Mouse (Mus musculus): ENCODE data around the gene Sec24d.
A peak's percentile ranks its signal among the peaks of the same experiment; 100 is the strongest.

Gene Sec24d

DNA sequence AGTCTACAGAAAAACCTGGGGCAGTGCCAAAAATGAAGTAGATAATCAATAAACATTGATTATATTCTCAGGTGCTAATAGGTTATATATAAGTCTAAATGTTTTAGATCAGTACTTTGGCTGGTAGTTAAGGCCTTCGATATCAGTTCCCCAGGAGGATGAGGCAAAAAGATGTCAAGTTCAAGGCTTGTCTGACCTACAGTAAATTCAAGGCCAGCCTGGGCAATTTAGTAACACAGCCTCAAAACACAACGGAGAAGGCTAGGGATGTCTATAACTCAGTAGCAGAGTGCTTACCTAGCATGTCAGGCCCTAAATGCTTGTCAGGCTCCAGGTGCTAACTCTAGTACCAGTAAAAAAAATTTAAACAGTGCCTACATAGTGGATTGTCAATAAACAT, 34.3 kb downstream of the Sec24d start:
- DNase-seq, result no peak

DNA sequence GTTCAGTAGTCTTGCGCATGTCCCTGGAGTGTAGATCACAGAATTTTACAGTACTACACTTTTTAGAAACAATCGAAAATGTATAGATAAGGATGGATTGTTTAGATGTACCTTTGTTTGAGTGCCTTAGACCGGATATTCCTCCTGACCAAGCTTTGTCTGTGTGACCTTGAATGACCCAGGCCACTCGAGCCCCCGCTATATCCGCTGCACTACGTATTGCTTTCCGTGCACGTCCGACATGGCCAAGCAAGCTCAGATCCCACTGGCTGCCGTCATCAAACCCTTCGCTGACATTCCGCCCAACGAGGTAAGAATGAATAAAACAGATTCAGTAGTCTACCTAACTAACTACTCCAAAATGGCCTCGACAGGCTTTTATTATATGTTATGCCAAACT, 38.4 kb downstream of the Sec24d start:
- DNase-seq, result no peak

DNA sequence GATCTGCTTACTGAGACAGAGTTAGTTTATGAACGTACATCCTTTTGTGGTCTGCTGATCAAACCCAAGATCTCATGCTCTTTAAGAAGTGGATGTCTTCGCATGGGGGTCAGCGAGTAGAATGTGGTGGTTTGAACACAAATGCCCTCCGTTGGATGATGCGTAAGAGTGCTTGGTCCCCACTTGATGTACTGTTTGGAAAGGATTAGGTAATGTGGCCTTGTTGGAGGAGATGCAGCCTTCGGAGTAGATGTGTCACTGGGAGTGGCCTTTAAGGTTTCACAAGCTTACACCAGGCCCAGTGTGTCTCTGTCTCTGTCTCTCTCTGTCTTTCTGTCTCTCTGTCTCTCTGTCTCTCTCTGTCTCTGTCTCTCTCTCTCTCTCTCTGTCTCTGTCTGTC, 40.2 kb downstream of the Sec24d start:
- no peak for DNase-seq

DNA sequence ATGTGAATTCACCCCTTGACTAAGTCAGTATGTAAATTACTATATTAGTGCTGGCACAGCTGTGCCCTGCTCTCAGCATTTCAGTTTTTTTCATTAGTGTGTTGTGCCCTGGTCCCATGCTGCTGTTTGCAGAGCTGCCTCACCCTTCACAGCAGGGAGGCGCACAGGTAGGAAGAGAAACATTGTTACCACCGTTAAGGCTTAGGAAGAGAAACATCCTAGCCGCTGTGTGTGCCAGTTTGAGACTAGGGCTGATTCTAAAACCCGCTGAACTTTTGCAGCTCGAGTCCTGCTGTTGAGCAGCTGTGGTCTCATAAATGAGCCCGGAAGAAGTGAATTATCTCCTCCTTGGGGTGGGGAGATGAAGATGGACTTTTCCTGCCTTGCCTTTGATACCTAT, 41.9 kb downstream of the Sec24d start:
- no peak for DNase-seq

DNA sequence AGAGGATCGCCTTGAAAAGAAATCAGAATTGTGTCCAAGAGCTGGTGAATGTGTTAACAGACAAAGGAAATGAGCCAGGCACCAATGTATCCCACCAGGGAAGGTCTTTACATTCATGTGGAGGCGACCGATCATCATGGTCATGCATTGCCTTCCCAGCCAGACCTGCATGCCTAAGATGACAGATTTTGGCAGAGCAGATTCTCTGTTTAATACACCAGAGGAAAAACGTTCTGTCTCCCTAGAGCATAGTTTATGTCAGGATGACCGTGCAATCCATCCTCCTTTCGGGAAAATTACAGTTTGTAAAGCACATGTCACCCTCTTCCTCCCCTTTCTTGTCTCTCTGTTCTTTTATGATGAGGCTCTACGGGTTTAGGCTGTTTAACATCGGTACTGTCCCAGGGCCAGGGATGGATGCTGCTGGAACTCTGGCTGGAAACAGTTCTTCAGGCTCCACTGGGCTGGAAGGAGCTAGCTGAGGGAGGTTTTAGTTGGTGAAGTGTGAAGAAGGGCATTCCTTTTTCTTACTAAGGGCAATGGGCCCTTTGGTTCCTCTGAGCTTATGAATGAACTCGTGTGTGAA, 45.3 kb downstream of the Sec24d start:
- DNase-seq, result no peak

DNA sequence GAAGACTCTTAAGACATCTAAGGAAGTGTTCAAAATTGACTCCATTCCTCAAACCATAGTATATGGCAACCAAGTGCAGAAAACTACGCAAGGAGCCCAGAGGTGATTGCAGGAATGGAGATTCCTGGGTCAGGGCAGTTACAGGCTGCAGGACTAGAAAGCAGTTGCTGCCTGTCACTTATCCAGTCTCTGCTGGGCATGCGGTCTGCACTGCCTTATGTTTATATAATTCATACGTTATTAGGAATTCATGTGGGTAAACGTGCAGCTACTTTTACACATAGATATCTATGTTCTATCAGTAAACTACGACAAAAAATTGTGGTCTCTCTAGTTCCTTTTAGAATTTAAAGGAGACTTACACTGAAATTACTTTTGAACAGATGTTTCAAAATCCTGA, 46.2 kb downstream of the Sec24d start:
- no peak for DNase-seq

DNA sequence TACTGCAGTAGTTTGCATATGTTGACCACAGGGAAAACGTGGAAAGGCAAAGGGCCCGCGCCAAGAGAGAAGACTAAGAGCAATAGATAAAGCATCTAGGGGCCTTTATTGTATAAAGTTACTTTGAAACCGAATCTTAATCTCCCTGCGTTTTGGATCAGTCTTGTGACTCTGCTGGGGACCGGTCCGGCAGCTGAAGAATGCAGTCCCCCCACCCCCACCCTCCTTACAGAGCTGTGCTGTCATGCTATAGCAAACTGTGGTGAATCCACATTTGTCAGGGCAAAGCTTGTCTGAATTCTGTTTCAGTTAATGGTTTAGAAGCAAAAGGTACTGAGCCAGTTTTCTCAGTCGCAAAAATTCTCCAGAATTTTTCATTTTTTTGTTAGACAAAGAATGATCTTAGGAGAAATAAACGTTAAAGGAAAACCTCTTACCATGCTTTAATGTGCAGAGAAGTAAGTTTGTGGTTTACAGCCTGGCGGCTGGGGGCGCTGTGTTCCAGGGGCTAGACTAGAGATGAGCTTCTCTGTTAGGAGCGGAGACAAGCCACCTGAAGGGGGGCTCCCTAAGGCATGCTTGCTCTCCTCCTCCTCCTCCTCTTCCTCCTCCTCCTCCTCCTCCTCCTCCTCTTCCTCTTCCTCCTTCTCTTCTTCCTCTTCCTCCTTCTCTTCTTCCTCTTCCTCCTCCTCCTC, 46.8 kb downstream of the Sec24d start:
- DNase-seq, result no peak

DNA sequence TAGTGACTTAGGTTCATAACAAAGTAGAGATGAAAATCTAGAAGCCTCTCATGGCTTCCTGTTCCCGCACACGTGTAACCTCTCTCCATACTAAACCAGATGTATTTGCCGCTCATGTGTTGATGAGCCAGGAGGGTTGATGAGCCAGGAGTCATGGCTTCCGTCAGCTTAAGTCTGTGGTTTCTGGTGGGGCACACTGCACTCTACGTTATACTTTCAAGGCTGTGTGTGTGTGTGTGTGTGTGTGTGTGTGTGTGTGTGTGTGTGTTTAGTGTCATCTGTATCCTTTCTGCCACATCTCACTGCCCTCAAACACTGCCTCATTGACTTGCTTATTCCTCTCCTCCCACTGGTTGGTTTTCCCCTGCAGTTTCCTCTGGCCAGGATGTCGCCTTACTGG, 48.8 kb downstream of the Sec24d start:
- DNase-seq, result no peak

DNA sequence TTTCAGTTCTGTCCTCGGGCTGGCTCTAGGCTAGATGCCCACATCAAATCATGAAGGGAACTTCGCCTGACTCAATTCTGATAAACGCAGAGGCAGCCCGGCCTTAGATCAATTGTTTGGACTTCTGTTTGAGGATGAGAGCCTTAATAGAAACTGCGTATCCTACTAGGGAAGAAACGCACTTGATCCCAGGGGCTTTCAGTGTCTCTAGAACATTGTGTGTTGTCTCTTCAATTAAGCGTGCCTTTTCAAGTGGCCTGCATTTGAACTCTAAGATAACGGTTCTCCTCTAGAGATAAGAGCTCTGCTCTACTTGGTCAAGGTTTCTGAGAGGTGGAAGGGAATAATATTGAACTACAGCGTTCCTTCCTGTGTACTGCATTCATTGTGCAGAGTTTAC, 49.8 kb downstream of the Sec24d start:
- DNase-seq, result no peak

DNA sequence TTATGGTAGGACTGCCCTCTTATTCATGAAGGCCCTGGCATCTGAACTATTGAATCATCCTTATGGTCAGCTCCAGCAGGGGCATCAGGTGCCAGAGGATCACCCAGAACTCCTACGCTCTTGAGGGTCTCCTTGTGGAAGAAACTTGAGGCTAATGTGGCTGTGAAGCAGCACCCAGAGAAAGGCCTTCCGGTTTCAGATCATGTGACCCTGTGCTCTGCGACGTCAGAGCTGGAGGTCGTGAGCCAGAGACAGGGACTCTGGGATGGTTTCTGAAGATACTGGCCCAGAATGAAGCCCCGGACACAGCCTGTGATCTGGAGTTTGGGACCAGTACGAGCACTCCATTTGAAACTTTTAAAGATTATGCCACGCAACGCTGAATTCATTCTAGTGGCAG, 53.1 kb downstream of the Sec24d start:
- no peak for DNase-seq

DNA sequence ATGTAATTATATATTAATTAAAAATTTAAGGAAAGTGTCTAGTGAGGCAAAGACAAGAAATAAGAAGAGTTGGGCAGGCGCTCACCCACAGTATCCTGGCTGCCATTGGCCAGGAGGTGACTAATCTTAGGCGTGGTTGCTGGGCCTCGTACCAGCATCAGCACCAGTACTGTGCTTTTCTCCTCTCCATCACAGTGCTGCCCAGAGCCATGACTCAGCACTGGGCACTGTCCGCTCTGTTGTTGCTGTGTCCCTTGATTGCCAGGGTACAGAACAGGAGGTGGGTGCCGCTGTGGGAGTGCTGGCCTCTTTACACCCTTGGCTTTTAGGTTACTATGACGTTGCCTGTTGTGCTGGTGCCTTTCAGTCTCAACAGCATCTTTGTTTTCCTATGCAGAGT, 54.4 kb downstream of the Sec24d start:
- no peak for DNase-seq

DNA sequence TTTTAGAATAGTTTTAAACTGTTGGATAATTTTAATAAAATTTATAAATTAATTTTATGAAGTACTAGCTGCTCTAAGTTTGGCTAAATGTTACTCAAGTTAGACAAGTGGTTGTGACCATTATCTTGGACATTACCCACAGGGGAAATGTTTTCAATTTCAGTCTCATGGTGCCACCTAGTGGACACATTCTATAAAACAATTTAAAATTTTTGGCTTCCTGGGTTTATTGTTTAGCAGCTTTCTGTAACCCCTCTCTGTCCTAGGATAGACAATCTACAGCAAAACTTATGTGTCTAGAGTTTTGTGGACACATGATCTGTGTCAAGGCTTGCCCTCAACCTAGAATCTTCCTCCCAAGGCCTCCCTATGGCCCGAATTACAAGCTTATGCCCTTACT, 54.9 kb downstream of the Sec24d start:
- no peak for DNase-seq

DNA sequence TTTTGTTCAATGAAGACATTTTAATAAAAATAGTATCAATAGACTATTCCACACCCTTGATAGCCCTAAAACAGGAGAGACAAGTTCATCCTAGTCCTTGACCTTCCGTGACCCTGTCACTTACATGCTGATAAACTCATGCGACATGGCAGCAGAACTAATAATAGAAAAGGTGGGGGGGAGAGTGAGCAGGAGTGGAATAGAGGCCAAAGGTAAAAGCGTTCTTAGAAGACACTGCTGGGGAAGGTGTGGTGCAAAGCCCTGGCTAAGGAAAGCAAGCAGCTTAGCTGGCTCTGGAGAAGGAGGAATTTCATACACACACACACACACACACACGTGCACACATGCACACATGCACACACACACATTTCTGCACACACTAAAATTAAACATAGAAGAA, 57.1 kb downstream of the Sec24d start:
- DNase-seq, result no peak

DNA sequence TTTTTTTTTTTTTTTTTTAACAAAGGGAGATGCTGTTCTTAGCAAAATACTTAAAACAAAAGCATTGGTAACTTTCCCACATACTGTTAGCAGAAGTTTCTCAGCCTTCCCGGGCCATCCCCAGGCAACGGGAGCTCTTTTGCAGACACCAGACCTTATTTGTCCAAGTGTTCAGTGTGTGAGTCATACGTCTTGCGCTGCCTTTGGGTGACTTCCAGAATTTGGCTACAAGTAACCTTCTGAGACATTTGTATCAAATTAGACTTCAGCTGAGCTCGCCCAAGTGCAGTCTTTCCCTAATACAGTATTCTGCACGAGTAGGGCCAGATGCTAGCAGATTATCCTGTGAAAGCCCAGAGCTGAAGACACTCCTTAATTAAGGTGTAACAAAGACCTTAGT, 62.0 kb downstream of the Sec24d start:
- DNase-seq, result peak; percentile 16

DNA sequence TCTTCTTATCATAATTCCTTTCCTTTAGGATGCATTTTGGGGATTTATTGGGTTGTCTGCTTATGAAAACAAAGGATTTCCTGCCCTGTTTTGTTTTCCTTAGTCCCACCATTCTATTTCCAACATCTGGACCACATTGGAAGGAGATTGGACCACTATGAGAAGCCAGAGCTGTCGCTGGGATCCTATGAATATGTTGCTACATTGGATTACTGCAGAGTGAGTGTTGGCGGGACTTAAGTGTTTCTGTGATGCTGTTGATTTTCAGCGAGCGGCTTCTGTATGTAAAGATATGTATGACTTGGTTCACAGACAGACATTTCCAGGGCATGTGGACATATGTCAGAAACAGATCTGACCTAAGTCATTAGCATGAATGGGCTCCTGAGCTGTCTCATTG, 63.0 kb downstream of the Sec24d start:
- no peak for DNase-seq

DNA sequence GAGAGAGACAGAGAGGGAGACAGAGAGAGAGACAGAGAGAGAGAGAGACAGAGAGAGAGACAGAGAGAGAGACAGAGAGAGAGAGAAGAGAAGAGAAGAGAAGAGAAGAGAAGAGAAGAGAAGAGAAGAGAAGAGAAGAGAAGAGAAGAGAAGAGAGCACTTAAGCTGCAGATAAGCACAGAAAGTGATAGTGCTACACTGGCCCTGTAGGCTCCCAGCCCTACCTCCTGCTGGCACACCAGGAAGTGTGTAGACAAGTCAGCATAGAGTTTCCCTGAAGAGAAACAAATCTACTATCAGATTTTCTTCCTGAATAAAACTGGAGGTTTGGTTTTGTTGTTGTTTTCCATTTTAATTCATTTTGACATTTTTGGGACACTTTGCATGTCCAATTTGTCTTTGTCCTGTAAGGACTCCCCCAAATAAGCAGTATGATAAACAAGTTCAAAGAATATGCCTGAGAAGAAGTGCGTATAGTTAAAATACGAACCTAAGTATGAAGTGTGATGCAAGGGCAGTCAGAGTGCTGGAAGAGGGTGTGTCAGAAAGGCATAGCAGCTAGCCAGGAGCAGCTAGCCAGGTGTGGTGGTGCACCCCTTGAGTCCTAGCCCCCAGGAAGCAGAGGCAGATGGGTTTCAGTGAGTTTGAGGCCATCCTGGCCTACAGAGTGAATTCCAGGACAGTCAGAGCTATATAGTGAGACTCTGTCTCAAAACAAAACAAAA, 65.2 kb downstream of the Sec24d start:
- DNase-seq, result no peak

DNA sequence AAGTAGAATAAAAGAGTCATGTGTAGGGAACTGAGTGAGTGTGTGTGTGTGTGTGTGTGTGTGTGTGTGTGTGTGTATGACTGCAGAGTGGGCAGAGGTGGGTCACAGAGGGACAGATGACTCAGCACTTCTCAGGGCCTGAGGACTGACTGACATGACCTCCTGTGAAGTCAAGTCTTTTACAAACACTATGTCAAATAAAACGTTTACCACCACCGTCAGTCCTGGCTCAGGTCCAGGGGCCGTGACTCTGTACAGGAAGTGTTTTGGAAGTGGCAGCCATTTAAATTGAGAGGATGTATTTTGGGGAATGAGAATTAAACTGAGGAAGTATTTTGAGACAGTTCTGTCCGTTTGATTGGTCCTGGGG, 65.8 kb downstream of the Sec24d start:
- DNase-seq, result no peak

DNA sequence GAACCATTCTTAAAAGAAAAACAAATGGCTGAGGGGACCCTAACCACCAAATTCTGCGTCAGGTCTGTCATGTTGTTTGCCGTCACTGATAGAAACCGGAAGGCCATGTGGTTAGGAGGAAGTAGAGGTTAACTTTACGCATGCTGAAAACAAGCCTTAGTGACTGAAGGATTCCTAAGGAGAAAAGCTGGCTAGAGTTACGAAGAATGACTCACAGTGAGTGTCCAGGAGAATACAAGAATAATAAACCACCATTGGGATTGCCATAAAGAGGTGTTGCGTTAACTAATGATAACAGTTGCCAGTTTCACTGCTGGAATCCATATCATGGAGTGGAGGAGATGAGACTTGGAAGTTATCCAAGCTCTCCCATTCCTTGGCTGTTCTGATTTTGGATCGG, 67.7 kb downstream of the Sec24d start:
- DNase-seq, result no peak

DNA sequence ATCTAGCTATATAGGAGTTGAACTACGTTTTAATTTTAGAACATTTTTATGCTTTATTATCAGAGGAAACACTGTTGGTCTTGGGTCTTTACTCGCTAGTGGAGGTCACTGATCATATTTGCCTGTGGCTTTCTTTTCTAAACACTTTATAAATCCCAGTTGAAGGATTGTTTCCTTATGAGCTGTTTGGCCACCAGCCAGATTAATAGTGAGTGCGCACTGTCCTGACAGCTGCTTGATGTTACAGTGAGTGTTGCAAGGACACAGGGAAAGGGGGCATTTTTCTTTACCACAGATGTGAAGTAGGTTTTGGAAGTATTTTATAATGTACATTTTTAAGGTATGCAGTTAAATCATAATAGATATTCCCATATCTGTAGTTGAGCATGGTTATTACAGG, 68.2 kb downstream of the Sec24d start:
- DNase-seq, result no peak

DNA sequence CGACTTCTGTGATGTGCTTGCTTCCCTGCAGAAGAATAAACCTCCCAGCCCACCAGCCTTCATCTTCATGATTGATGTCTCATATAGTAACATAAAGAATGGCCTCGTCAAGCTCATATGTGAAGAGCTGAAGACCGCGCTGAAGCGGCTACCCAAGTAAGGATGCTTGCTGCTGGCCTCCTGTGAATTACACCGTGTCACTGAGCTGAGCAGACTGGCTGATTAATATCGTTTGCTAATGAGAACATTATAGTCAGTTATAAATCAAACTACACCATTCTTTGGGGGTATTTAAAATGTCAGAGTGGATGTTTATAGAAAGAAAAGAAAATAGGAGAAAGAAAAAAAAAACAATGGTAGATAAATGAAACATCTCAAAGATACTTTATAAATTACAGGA, 69.2 kb downstream of the Sec24d start:
- DNase-seq, result no peak

DNA sequence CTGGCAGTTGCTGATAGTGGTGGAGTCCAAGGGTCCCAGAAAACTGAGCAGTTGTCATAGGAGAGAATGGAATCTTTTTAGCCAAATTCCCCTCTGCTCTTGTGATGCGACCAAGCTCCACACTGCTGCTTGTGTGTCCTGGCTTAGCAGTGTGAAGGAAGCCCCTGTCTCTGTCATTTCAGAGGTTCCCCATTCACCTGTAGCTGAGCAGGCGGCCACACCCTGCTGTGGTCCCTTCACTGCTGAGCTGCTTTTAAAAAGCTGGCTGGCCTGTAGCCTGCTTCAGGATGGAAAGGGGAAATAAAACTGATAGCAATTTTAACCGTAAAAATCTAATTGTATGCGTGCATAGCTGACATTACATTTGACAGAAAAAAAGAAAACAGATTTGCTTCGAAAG, 69.7 kb downstream of the Sec24d start:
- no peak for DNase-seq

DNA sequence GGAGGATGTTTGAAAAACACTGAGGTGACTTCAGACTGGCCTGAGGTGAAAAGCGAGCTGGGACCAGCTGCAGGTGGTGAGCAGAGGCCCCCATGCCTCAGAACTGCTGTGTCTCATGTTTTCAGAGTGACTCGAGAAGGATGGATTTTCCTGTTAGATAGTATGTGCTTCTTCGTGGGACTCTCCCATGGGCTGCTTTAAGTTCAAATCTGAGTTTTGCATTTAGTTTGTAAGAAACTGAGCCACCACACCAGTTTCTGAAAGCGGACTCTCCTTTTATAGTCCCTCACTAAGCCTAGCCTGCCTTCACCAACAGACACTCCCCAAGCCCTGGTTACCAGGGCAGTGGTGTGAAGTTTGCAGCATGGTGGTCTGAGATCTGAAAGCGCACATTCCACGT, 70.6 kb downstream of the Sec24d start:
- no peak for DNase-seq

DNA sequence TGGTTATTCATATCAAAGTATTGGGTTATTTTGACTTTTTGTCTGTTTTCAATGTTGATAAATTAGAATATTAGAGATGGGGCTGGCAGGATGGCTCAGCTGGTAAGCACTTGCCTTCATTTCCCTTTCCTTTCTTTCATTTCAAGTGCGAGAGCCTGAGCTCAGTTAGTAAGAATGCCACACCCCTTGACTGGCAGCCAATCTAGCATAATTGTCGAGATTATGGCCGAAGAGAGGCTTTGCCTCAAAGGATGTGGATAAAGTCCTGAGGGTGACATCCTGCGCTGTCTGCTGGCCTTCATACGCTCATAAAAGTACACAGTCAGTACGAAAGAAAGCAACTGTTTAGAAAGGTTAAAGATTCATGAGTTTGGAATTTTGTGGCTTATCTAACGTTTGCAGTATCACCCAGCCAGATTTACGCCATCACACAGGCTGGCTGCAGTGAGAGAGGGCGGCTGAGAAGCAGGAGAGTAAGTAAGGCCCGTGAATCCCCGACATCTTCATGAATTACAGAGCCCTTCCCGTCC, 71.5 kb downstream of the Sec24d start:
- DNase-seq, result no peak

DNA sequence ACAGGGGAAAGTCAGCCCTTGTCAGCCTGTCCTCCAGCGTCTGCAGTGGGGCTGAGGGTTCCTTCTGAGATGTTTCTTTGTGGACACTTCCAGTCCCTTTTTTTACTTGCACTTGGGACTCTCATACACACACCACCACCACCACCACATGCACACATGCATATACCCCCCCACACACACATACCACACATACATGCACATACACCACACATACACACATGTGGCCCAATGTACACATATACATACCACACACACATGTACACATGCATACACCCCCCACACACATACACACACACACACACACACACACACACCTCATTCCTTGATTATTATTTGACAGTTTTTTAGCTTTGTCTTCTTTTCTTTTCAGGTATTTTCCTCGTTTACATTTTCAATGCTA, 73.8 kb downstream of the Sec24d start:
- DNase-seq, result no peak

DNA sequence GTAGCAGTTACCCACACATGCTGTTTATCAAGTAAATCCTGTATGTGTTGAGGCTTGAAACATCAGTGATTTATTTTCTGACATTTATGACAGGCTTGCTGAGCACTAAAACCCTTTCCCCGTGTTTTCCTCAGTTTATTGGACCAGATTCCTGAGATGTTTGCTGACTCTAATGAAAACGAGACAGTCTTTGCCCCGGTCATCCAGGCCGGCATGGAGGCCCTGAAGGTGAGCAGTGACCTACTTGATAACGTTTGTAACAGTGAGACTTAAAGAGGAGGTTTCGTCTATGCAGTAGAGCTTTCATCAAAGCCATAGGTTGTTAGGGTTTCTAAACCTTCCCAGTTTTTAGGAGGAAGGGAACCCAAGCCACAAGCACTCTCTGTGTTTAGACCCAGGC, 76.4 kb downstream of the Sec24d start:
- DNase-seq, result no peak
